Mouse (Mus musculus): Measurements from ENCODE around the gene Arhgap21.

- TF ChIP-seq CTCF (IDR thresholded peaks at IDR 0.05; ENCODE audit: low read depth) (0 out of 2 replicates have a peak, but pooled peaks have one; percentile 6), EP300 (IDR thresholded peaks at IDR 0.05; ENCODE audit: low read depth) (no peak)
Measured at GRCm38 (mm10) chr2:20879877-20880605, 88.6 kb downstream of the Arhgap21 start.

Measured in liver, postnatal 0 days (tissue).